Mouse (Mus musculus) limb, embryonic 11.5 days (tissue): Measurements from ENCODE around the gene Phospho1. TPM values are rescaled to one million over a fixed set of nuclear protein-coding genes. Genes with fewer than 3 reads are reported as not detected.
"Not testable (repeated sequence)": the region's sequence is repeated elsewhere in the genome, so short reads cannot be mapped to it uniquely, and the experiment has no call there.

Experiments used
- ATAC-seq: fragments of 200-750 bp; cut with Nextera tagmentation; 2 replicates; pipeline ENCODE4 v1.8.0; 2017; ENCODE audit warnings: low read depth; ENCODE audit not compliant: insufficient number of reproducible peaks, low FRiP score, low TSS enrichment
- DNase-seq: peaks from one replicate; pipeline ENCODE4 v3.0.0-alpha.2; 2015; ENCODE audit warnings: low spot score
- H3K27ac ChIP-seq: fragments of 300-500 bp; sonication (generic); replicated peaks from 2 replicates; pipeline ENCODE4 v1.5.1; 2014; ENCODE audit warnings: low read depth, mild to moderate bottlenecking, low read length
- H3K27me3 ChIP-seq: fragments of 300-500 bp; sonication (generic); 2 replicates; pipeline ENCODE4 v1.6.1; 2014; ENCODE audit warnings: mild to moderate bottlenecking, low read length, mixed read lengths; ENCODE audit not compliant: control insufficient read depth, insufficient read depth
- H3K36me3 ChIP-seq: fragments of 300-500 bp; sonication (generic); 2 replicates; pipeline ENCODE4 v1.6.1; 2014; ENCODE audit warnings: mild to moderate bottlenecking, low read length, moderate library complexity, mixed read lengths; ENCODE audit not compliant: control insufficient read depth, insufficient read depth
- H3K4me1 ChIP-seq: fragments of 300-500 bp; sonication (generic); 2 replicates; pipeline ENCODE4 v1.6.1; 2014; ENCODE audit warnings: low read length, mixed read lengths; ENCODE audit not compliant: control insufficient read depth, insufficient read depth
- H3K4me2 ChIP-seq: fragments of 300-500 bp; sonication (generic); 2 replicates; pipeline ENCODE4 v1.6.1; 2014; ENCODE audit warnings: low read depth, mild to moderate bottlenecking, moderate library complexity; ENCODE audit not compliant: severe bottlenecking
- H3K4me3 ChIP-seq: fragments of 300-500 bp; sonication (generic); 2 replicates; pipeline ENCODE4 v1.5.1; 2014; ENCODE audit warnings: low read depth, low read length
- H3K9ac ChIP-seq: fragments of 300-500 bp; sonication (generic); 2 replicates; pipeline ENCODE4 v1.6.1; 2014; ENCODE audit warnings: mild to moderate bottlenecking, low read length
- H3K9me3 ChIP-seq: fragments of 300-500 bp; sonication (generic); 2 replicates; pipeline ENCODE4 v1.6.1; 2016; ENCODE audit warnings: low read length; ENCODE audit not compliant: control insufficient read depth
- WGBS: fragments of 180-500 bp; shearing (Covaris S2); extraction: QIAGEN DNeasy Blood & Tissue Kit; methylation state at CpG from one replicate; pipeline ENCODE4 v1.1.7; 2014; 5-methylcytosine and 5-hydroxymethylcytosine counted together
- polyA plus RNA-seq: library from polyadenylated mRNA; unstranded; fragments of >200 nt; fragmentation: Nextera tagmentation; extraction: Ambion mirVana; gene quantifications from 2 replicates; pipeline ENCODE4 v1.2.1, GENCODE M21; 2014

Phospho1 gene
- polyA plus RNA-seq, 1 experiment from 2014 or later = 0.60 TPM

- H3K9me3 ChIP-seq = no peaks in the 10 kb centered on the region
- no peak overlapping the region for H3K4me2 ChIP-seq
- ATAC-seq (no peak), DNase-seq (peak; percentile 29)
- WGBS = 29% methylated on average over 9 of the region's 9 CpGs
- H3K27ac ChIP-seq = no peak overlapping the region
- H3K9ac ChIP-seq = peak overlapping the region; percentile 37; the same call in 1 of the 2 replicates
- H3K27me3 ChIP-seq = no peaks in the 10 kb centered on the region
- no peaks in the 10 kb centered on the region for H3K4me1 ChIP-seq
- H3K4me3 ChIP-seq = no peak overlapping the region
- H3K36me3 ChIP-seq = no peaks in the 10 kb centered on the region
Observed at GRCm38 (mm10) chr11:95875804-95876203, 51.5 kb downstream of the Phospho1 start.

- H3K9me3 ChIP-seq = no peaks in the 10 kb centered on the region
- H3K36me3 ChIP-seq = no peaks in the 10 kb centered on the region
- H3K4me2 ChIP-seq = no peak overlapping the region
- no peak overlapping the region for H3K4me3 ChIP-seq
- peak overlapping the region; percentile 37; the same call in 1 of the 2 replicates for H3K9ac ChIP-seq
- H3K4me1 ChIP-seq = no peaks in the 10 kb centered on the region
- H3K27ac ChIP-seq = no peak overlapping the region
- DNase-seq (peak; percentile 86), ATAC-seq (no peak)
- 23% methylated on average over 7 of the region's 7 CpGs for WGBS
- no peaks in the 10 kb centered on the region for H3K27me3 ChIP-seq
Observed at GRCm38 (mm10) chr11:95876296-95876695, 52.0 kb downstream of the Phospho1 start.

GRCm38 (mm10) chr11:95879861-95880260 lies 55.6 kb downstream of the Phospho1 start:
- not testable (repeated sequence) for H3K27me3 ChIP-seq, DNase-seq, ATAC-seq, H3K9ac ChIP-seq, H3K4me2 ChIP-seq, H3K9me3 ChIP-seq, H3K4me1 ChIP-seq, H3K4me3 ChIP-seq, H3K36me3 ChIP-seq, H3K27ac ChIP-seq
- WGBS = 78% methylated on average over 2 of the region's 2 CpGs

Other genes with a start within 250 kb of the Phospho1 start
- 12.4 and 13.4 TPM in 2 replicates for gene Ngfr, start 236.8 kb upstream of the Phospho1 start, polyA plus RNA-seq
- 240 and 256 TPM in 2 replicates for gene Phb, start 157.5 kb upstream of the Phospho1 start, polyA plus RNA-seq
- 11.7 and 13.7 TPM in 2 replicates for gene Zfp652, start 111.8 kb upstream of the Phospho1 start, polyA plus RNA-seq
- 1.5 and 1.8 TPM in 2 replicates for gene B130006D01Rik, start 100.9 kb upstream of the Phospho1 start, polyA plus RNA-seq
- 8.1 and 9.8 TPM in 2 replicates for gene Gngt2, start 12.7 kb downstream of the Phospho1 start, polyA plus RNA-seq
- 1.4 and 2.8 TPM in 2 replicates for gene Abi3, start 18.0 kb downstream of the Phospho1 start, polyA plus RNA-seq
- not detected in 2 replicates for gene B4galnt2, start 90.4 kb downstream of the Phospho1 start, polyA plus RNA-seq
- gene Igf2bp1, start 181.4 kb downstream of the Phospho1 start, polyA plus RNA-seq = 106 and 116 TPM in 2 replicates
- gene Gip, start 200.0 kb downstream of the Phospho1 start, polyA plus RNA-seq = not detected in 2 replicates
- 38.3 and 39.1 TPM in 2 replicates for gene Snf8, start 210.4 kb downstream of the Phospho1 start, polyA plus RNA-seq
- gene Ube2z, start 240.9 kb downstream of the Phospho1 start, polyA plus RNA-seq = 31.1 and 35.4 TPM in 2 replicates